Mouse (Mus musculus) retina, embryonic 14.5 days (tissue): Measurements from ENCODE around the gene Car9.

Source experiments
- DNase-seq: peaks from one replicate; pipeline ENCODE4 v3.0.0-alpha.2; 2015; ENCODE audit warnings: low spot score

Car9 gene

DNA sequence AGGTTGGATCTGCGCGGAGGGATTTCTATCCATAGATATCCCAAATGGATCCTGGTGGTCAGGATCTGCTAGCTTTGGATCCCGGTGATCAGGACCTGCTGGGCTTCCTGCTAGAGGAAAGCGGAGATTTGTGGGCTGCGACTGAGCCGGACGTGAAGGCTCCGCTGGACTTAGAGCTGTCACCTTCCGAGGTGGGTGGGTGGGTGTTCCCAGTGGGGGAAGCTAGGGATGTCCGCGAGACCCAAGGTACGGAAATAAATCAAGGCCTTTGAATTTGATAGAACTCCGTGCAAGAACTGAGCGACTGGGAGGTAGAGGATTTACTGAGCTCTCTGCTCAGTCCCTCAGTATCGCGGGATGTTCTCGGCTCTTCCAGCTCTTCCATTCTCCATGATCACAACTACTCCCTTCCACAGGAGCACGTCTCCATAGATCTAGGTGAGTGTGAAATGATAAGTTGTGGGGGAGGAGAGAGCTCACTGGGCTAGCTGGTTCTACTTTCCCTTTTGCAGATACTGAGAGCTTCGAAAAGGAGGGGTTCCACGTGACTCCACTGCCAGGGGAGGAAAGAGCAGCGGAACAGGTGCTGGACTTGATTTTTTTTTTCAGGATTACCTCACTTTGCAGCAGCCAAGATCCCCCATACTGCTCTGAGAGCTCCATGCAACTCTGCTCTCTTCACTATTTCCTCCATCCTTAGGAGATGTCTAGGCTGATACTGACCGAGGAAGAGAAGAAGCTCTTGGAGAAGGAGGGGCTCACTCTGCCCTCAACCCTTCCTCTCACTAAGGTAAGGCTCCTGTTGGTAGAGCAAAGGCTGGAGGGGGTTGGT lies 56.2 kb downstream of the Car9 start:
- DNase-seq: no peak
